Mouse (Mus musculus): ENCODE results near the gene Lrrc20.
A peak's percentile ranks its signal among the peaks of the same experiment; 100 is the strongest.

The Lrrc20 gene

DNA sequence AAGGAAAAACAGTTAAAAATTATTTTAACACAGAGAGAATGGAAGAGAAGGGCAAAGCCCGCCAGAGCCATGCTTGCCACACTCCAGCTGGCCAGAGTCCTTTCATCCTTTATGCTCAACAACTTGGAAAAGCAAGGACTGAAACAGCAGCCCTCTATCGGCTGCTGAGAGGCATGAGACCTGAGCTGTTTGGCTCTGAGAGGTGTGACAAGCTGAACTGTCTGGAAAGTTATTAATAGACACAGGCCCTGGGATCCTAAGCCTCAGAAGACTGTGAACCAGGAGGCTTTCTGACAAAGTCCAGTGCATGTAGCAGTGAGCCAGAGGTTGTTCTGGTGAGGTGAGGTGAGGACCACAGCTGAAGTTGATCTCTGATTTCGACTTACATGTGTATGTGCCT lies 2.0 kb upstream of the Lrrc20 start:
- DNase-seq (ENCODE audit: low read depth, low spot score): peak; percentile 79

GRCm38 (mm10) chr10:61474344-61474743 lies 1.3 kb upstream of the Lrrc20 start:
- DNase-seq (ENCODE audit: low read depth, low spot score): no peak

DNA sequence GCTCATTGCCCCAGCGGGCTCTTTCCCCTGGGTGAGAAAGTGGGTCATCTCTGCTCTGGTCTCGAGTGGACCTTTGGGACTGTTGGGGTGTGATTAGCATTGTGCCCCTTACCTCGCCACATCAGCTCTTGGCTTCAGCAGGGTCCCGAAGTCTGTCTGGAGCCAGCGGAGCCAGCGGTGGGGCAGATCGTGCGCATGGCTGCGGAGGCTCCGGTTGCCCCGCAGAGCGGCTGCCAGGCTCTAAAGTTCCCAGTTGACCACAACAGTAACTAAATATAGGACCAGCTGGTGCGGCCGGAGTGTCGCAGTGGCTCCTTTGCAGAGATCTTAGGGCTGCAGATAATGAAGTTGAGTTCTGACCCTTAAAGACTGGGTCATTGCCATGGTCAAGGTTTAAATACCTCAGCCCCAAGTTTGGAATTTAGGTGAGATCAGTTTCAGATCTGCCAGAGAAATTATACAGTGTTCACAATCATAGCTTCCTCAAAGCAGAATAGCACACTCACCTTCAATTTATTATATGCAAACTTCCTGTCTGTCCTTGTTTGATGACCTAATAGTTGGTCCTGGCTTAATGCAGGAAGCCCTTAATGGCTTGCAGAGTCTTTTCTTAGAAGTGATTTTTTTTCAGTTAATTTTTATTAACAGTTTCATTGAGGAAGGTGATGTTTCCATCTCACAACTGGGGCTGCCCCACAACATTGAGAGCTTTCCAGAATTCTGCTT lies 1.0 kb downstream of the Lrrc20 start:
- peak; percentile 82 for DNase-seq (ENCODE audit: low read depth, low spot score)

GRCm38 (mm10) chr10:61479461-61479860 lies 3.9 kb downstream of the Lrrc20 start:
- DNase-seq (ENCODE audit: low read depth, low spot score): no peak

DNA sequence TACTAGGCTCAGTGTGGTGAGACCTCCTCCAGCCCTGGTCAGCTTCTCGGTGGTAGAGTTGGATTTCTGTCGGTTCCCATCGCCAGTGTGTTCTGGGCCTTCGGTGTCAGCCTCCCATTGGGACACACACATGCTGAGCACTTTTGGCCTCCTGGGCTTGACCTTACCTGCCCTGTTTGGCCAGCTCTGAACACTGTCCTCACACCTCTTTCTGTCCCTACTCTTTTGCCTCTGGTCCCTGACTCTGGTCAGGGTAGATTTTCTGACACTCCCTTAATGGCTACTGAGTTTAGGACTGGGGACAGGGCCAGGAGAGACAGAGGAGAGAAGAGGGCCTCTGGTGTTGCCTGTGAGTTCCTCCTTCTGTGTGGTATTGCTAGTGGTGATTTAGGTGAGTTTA lies 4.3 kb downstream of the Lrrc20 start:
- peak; percentile 53 for DNase-seq (ENCODE audit: low read depth, low spot score)

GRCm38 (mm10) chr10:61480488-61480887 lies 4.9 kb downstream of the Lrrc20 start:
- no peak for DNase-seq (ENCODE audit: low read depth, low spot score)

DNA sequence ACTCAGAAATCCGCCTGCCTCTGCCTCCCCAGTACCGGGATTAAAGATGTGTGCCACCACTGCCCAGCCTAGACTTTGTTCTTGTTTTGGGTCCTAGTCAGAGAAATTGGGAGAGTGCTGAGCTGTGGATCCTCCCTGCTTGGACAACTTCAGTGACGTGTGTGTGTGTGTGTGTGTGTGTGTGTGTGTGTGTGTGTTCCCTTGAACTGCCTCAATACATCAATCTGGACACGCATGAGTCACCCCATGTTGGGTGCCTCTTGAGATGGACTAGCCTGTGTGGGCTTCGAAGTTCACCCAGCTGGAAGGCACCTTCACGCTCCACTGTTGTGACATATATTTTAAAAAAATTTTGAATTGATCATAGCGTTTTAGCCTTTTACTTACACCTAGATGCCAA lies 7.2 kb downstream of the Lrrc20 start:
- DNase-seq (ENCODE audit: low read depth, low spot score): no peak

- no peak for DNase-seq (ENCODE audit: low read depth, low spot score)
Measured at GRCm38 (mm10) chr10:61484801-61485200, 9.2 kb downstream of the Lrrc20 start.

GRCm38 (mm10) chr10:61486551-61487339 lies 11.1 kb downstream of the Lrrc20 start:
- DNase-seq (ENCODE audit: low read depth, low spot score): no peak

DNA sequence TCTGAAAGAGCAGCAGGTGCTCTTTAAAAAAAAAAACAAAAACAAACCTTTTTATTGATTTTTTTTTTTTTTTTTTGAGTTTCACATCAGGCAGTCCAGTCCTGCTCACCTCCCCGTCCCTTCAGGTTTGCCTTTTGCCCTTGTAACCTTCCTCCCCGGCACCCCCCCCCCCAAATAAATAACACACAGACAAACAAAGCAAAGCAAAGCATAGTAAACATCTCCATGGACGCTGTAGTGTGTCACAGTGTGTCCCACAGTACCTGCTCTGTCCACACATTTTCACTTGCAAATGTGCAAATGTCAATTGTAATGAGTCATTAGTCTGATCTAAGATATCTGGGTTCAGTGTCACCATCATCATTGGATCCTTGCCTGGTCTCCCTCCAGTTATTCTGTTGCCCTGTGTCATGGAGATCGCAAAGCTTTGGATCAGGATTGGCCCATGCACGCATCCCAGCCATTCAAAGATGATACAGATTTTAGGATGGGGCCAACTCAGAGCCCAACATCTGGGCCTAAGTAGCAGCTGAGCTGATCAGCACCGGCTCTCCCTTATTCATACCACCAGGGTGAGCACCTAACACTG lies 13.0 kb downstream of the Lrrc20 start:
- no peak for DNase-seq (ENCODE audit: low read depth, low spot score)

GRCm38 (mm10) chr10:61491573-61491972 lies 16.0 kb downstream of the Lrrc20 start:
- DNase-seq (ENCODE audit: low read depth, low spot score): no peak

- peak; percentile 74 for DNase-seq (ENCODE audit: low read depth, low spot score)
Measured at GRCm38 (mm10) chr10:61492040-61492439, 16.4 kb downstream of the Lrrc20 start.

DNA sequence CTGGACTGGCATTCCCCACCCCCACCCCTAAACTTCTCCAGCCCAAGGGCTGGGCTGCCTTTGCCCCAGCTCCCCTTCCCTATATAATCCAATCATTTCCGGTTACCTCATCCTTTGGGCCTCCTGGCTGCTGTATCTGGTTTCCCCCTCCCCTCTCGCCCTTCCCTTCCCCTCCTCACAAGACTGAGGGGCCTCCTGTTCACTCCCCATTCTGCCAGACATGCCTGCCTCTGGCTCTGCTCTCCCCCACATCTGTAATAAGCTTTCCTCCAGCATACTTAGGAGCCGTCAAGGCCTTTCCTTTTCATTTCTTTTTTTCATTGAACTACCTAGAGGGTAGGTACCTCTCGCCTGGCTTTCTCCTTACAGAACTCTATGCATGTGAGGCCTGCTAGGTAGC lies 19.9 kb downstream of the Lrrc20 start:
- DNase-seq (ENCODE audit: low read depth, low spot score): no peak

GRCm38 (mm10) chr10:61496231-61496630 lies 20.6 kb downstream of the Lrrc20 start:
- DNase-seq (ENCODE audit: low read depth, low spot score): no peak

GRCm38 (mm10) chr10:61499505-61500466 lies 24.2 kb downstream of the Lrrc20 start:
- peak; percentile 36 for DNase-seq (ENCODE audit: low read depth, low spot score)

DNA sequence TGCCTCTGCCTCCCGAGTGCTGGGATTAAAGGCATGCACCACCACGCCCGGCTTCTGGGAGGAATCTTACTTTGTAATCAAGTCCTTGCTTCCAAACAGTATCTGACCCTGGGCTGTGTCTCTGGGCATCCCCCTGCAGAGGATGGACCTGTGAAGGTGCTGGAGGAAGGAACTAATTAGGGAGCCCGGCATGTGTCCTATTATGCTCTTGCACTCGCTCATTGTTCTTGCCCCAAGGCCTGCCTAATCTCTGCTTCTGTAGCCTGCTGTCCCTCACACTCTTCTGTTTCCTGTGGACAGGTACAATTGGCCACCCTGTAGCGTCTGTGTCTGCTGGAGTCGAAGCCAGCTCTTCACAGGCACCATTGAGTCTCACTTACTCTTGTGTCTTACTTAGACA lies 25.2 kb downstream of the Lrrc20 start:
- no peak for DNase-seq (ENCODE audit: low read depth, low spot score)

GRCm38 (mm10) chr10:61504073-61504472 lies 28.5 kb downstream of the Lrrc20 start:
- no peak for DNase-seq (ENCODE audit: low read depth, low spot score)

DNA sequence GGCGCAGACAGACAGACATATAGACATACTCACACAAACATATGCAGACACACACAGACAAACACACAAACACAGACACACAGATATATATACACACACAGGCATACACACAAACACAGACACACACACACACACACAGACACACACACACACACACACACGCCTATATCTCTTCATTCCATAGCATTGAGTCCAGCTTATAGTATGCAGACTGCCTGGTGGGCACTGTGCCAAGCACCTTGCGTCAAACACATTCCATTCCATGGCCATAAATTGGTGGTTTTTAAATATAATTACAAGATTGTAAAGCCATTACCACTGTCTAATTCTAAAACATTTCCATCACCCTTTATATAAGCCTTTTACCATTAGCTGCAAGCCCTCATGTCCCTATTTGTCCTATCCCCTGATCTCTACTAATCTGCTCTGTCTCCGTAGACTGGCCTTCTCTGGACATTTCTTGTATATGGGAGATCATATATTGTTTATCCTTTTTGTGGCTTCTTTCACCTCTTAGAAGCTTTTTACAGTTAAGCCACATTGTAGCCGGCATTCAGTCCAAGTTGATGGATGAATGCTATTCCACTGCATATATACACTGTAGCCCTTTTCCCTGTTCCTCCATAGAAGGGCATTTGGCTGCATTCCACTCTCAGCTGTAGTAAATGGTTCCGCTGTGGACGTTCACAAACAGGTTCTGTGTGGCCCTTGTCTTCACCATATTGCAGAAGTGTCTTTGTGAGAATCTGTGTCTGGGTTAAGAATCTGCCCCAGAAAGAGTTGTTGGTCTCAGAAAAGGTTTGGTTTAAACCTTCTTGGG lies 31.0 kb downstream of the Lrrc20 start:
- DNase-seq (ENCODE audit: low read depth, low spot score): no peak

DNA sequence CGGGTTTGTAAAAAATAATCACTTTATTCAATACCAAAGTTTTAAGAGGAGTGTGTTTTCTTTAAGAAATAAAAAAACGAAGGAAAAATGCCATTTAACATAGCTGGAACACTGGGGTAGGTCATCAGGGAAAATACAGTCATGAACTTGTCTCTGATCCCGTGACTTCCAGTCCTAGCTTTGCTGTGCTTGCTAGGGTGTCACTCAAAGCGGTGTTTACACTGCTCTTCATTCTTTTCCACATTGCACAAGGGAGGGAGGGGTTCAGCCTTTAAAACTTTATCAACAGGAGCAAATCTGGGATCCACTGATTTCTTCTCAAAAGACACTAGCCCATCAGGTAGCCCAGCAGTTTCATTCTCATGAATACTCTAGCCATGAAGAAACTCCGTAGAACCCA lies 34.3 kb downstream of the Lrrc20 start:
- no peak for DNase-seq (ENCODE audit: low read depth, low spot score)

- DNase-seq (ENCODE audit: low read depth, low spot score): no peak
Measured at GRCm38 (mm10) chr10:61510809-61511208, 35.2 kb downstream of the Lrrc20 start.
